ENCODE assay signal across 24 mouse cellular contexts in the genomic region with DNA sequence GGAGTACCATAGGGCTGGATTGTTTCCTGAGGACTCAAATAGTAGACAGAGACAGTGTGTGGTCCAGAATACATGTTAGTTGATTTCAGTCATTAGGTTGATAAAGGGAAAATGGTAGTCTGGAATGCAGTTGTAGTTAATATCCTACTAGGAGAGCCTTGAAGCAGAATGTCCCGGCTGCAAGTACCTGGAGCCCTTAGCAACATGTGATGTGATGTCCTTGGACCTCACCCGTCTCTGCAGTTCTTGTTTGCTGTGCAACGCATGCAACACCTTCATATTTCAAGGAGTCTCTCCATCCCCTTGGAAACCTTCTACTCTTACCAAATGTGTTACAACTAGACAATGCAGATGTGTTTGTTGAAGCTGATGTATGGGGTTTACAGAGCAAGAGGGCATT.
DNase-seq lines count a peak whose midpoint lies in the region; ATAC-seq lines count a peak whose summit lies in the region.
"Had no signal": no experiment of that assay in that cellular context is flagged by ENCODE, and none has a peak within 500 bp of the region (broad histone marks: within the 10 kb centered on the region; RNA-seq: fewer than 3 reads in every experiment).

No protein-coding gene starts in this region.

- ATAC-seq in kidney, embryonic 15.5 days (replicated peaks; ENCODE audit: low FRiP score), result no peak
- peak; percentile 61 for ATAC-seq in kidney, embryonic 16.5 days (ENCODE audit: low FRiP score, low TSS enrichment)
- ATAC-seq in forebrain, embryonic 11.5 days (replicated peaks; ENCODE audit: low FRiP score), result no peak
- ATAC-seq: CD4-positive, CD25-positive, alpha-beta regulatory T cell, adult 4 months; forebrain, embryonic 15.5 days had no signal

- 70% methylated on average over 3 of the region's 3 CpGs for WGBS in kidney, embryonic 15.5 days
- 75% methylated on average over 3 of the region's 3 CpGs for WGBS in kidney, embryonic 16.5 days
- 91% methylated on average over 3 of the region's 3 CpGs for WGBS in midbrain, embryonic 10.5 days
- 93% methylated on average over 3 of the region's 3 CpGs for WGBS in forebrain, embryonic 11.5 days

- no peaks in the 10 kb centered on the region for H3K36me3 ChIP-seq in kidney, embryonic 15.5 days
- H3K36me3 ChIP-seq in kidney, embryonic 16.5 days (ENCODE audit: insufficient read depth, low read length), result no peaks in the 10 kb centered on the region
- H3K36me3 ChIP-seq in midbrain, embryonic 10.5 days, result no peaks in the 10 kb centered on the region
- no peaks in the 10 kb centered on the region for H3K36me3 ChIP-seq in forebrain, embryonic 11.5 days (ENCODE audit: control insufficient read depth, insufficient read depth, low read length)
- H3K36me3 ChIP-seq: embryonic facial prominence, embryonic 15.5 days; forebrain, embryonic 10.5 days; forebrain, embryonic 15.5 days; G1E; heart, embryonic 13.5 days; hindbrain, embryonic 15.5 days had no signal

- no peaks in the 10 kb centered on the region for H3K27me3 ChIP-seq in kidney, embryonic 15.5 days
- no peaks in the 10 kb centered on the region for H3K27me3 ChIP-seq in kidney, embryonic 16.5 days (ENCODE audit: insufficient read depth, low read length)
- H3K27me3 ChIP-seq in midbrain, embryonic 10.5 days (ENCODE audit: low read depth, poor library complexity, severe bottlenecking), result no peaks in the 10 kb centered on the region
- H3K27me3 ChIP-seq in forebrain, embryonic 11.5 days (ENCODE audit: control insufficient read depth, insufficient read depth, low read length), result no peaks in the 10 kb centered on the region
- H3K27me3 ChIP-seq: embryonic facial prominence, embryonic 15.5 days; forebrain, embryonic 15.5 days; heart, embryonic 13.5 days; hindbrain, embryonic 15.5 days had no signal

- DNase-seq in kidney, adult 11 months, result peak; percentile 49
- DNase-seq in kidney, postnatal 10 days, result no peak
- peak; percentile 23 to 59 for DNase-seq in kidney, postnatal 25 days
- DNase-seq in midbrain, embryonic 10.5 days (ENCODE audit: low spot score), result no peak
- DNase-seq in forebrain, embryonic 11.5 days (ENCODE audit: low spot score), result no peak
- DNase-seq: adrenal gland, adult 2 months; adrenal gland, postnatal 25 days; B cell, adult 2 months; cerebellum, adult 18-20 months; cerebellum, adult 9-11 months; cerebellum, postnatal 36 days; gastrocnemius, postnatal 36 days; heart, adult 11 months; heart, postnatal 36 days had no signal

- H3K27ac ChIP-seq in kidney, embryonic 15.5 days, result no peak overlapping the region
- H3K27ac ChIP-seq in kidney, embryonic 16.5 days (ENCODE audit: low read length), result 0 out of 2 replicates have a peak overlapping the region, but pooled peaks have one; percentile 24
- H3K27ac ChIP-seq in midbrain, embryonic 10.5 days (replicated peaks), result no peak overlapping the region
- H3K27ac ChIP-seq in forebrain, embryonic 11.5 days (ENCODE audit: low read depth, low read length), result no peak overlapping the region
- H3K27ac ChIP-seq: embryonic facial prominence, embryonic 15.5 days; forebrain, embryonic 10.5 days; forebrain, embryonic 15.5 days; heart, embryonic 13.5 days; hindbrain, embryonic 15.5 days had no signal

- H3K9ac ChIP-seq in kidney, embryonic 15.5 days, result no peak overlapping the region
- no peak overlapping the region for H3K9ac ChIP-seq in kidney, embryonic 16.5 days (replicated peaks; ENCODE audit: low read length)
- H3K9ac ChIP-seq in forebrain, embryonic 11.5 days (ENCODE audit: low read length), result no peak overlapping the region
- H3K9ac ChIP-seq: embryonic facial prominence, embryonic 15.5 days; forebrain, embryonic 15.5 days; heart, embryonic 13.5 days; hindbrain, embryonic 15.5 days had no signal

- H3K4me2 ChIP-seq in kidney, embryonic 15.5 days, result no peak overlapping the region
- H3K4me2 ChIP-seq in kidney, embryonic 16.5 days (replicated peaks; ENCODE audit: low read depth, low read length), result no peak overlapping the region
- H3K4me2 ChIP-seq in forebrain, embryonic 11.5 days (ENCODE audit: low read depth, low read length, severe bottlenecking), result no peak overlapping the region
- H3K4me2 ChIP-seq: embryonic facial prominence, embryonic 15.5 days; forebrain, embryonic 15.5 days; heart, embryonic 13.5 days; hindbrain, embryonic 15.5 days had no signal

- H3K9me3 ChIP-seq in kidney, embryonic 15.5 days (replicated peaks), result no peaks in the 10 kb centered on the region
- no peaks in the 10 kb centered on the region for H3K9me3 ChIP-seq in kidney, embryonic 16.5 days (ENCODE audit: low read length)
- H3K9me3 ChIP-seq in midbrain, embryonic 10.5 days (replicated peaks), result no peaks in the 10 kb centered on the region
- no peaks in the 10 kb centered on the region for H3K9me3 ChIP-seq in forebrain, embryonic 11.5 days (ENCODE audit: control insufficient read depth, low read length)
- H3K9me3 ChIP-seq: embryonic facial prominence, embryonic 15.5 days; forebrain, embryonic 10.5 days; forebrain, embryonic 15.5 days; heart, embryonic 13.5 days; hindbrain, embryonic 15.5 days had no signal

- H3K4me1 ChIP-seq in kidney, embryonic 15.5 days, result 0 out of 2 replicates have a peak, but pooled peaks cover 10% of the 10 kb centered on the region
- H3K4me1 ChIP-seq in kidney, embryonic 16.5 days (ENCODE audit: insufficient read depth, low read length), result peaks cover 11% of the 10 kb centered on the region; the same call in 1 of the 2 replicates
- peaks cover 6% of the 10 kb centered on the region; the same call in 1 of the 2 replicates for H3K4me1 ChIP-seq in midbrain, embryonic 10.5 days
- no peaks in the 10 kb centered on the region for H3K4me1 ChIP-seq in forebrain, embryonic 11.5 days (replicated peaks; ENCODE audit: control insufficient read depth, insufficient read depth, low read length)
- H3K4me1 ChIP-seq: embryonic facial prominence, embryonic 15.5 days had no signal

- no peak overlapping the region for H3K4me3 ChIP-seq in kidney, embryonic 15.5 days (replicated peaks)
- no peak overlapping the region for H3K4me3 ChIP-seq in kidney, embryonic 16.5 days (ENCODE audit: low read length)
- no peak overlapping the region for H3K4me3 ChIP-seq in midbrain, embryonic 10.5 days
- no peak overlapping the region for H3K4me3 ChIP-seq in forebrain, embryonic 11.5 days (ENCODE audit: low read depth, low read length)
- H3K4me3 ChIP-seq: embryonic facial prominence, embryonic 15.5 days; erythroblast, embryonic 14.5 days; forebrain, embryonic 10.5 days; forebrain, embryonic 15.5 days; heart, embryonic 13.5 days; hindbrain, embryonic 15.5 days had no signal

Comparison
In these comparisons a context has a peak if more than half of its experiments do, and no peak if none do; other contexts are left out.
1. DNase-seq: peak in kidney, adult 11 months (single experiment) and kidney, postnatal 25 days (2 of 2); none in kidney, postnatal 10 days (single experiment), midbrain, embryonic 10.5 days (single experiment) and forebrain, embryonic 11.5 days (single experiment).